Mouse (Mus musculus) adrenal gland, adult 2 months (tissue): Measurements from ENCODE around the gene Olfr301. TPM values are rescaled to one million over a fixed set of nuclear protein-coding genes. Genes with fewer than 3 reads are reported as not detected.

Experiments used
- DNase-seq: peaks from one replicate; pipeline ENCODE4 v3.0.0; 2021
- long read RNA-seq: library from polyadenylated mRNA; stranded (forward); transcript quantifications from one replicate; pipeline ENCODE4 v2.0.0, GENCODE M21; 2021
- polyA plus RNA-seq: library from polyadenylated mRNA; depleted of rRNA; stranded (reverse); fragments of >200 nt; gene quantifications from 2 replicates; pipeline ENCODE4 v1.2.3, GENCODE M21; 2012; rRNA removed
- total RNA-seq, 2 experiments: library from RNA; stranded (reverse); gene quantifications; 2 replicates each; pipeline ENCODE4 v1.2.3; 2021

Gene Olfr301
- total RNA-seq (not detected), polyA plus RNA-seq (not detected in 2 replicates)
- long read RNA-seq, result 0 reads

DNA sequence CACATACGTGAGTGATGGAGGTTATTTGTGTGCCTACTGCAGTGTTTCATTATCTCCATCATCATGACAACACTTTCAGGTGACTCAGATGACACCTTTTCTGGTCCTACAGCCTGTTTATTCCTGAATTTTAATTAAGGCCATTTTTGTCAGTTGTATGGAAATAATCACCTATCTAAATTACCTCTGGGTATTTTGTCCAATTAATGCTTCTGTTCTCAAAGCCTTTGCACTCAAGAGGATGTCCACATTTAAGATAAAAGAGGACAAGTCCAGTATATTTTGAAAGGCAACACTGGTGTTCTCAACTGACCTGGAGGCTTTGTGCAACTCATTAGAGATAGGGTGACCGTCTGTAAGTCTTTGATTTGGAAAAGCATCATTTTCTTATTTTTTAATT is at the start of gene Olfr301:
Olfr301 (plus strand) TSS at position 301 of the 400 bp plus-strand sequence.
- no peak for DNase-seq

DNA sequence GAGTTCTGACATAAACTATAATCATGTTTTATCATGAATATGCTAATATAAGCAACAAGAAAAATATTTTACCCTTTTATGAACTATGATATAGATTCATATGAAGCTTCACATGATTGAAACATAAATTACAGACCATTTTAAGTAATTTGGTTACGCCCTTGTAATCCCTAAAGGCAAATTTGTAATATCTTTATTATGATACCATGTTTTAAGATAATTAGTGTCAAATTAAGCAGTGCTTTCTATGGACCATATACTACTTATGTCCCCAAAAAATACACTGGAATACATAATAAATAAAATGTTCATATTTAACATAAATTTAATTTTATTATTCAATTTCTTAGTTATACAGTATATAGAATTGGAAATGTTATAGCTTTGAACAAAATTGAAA is 36.8 kb upstream of the Olfr301 start, which contains the start of gene Olfr305:
Olfr305 (minus strand) TSS at position 101 of the 400 bp plus-strand sequence.
- DNase-seq, result no peak

DNA sequence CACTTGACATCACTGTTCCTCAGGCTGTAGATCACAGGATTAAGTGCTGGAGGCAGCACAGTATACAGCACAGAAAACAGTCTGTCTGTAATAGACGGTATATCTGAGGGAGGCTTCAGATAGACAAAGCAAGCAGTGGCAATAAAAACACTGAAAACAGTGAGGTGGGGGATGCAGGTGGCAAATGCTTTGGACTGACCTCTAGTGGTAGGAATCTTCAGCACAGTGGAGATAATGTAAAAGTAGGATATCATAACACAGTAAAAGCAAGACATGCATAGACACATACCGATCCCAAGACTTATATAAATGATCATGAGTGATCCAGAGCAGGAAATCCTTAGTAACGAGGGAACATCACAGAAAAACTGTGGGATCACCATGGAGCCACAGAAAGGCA is 17.9 kb upstream of the Olfr301 start:
- no peak for DNase-seq

DNA sequence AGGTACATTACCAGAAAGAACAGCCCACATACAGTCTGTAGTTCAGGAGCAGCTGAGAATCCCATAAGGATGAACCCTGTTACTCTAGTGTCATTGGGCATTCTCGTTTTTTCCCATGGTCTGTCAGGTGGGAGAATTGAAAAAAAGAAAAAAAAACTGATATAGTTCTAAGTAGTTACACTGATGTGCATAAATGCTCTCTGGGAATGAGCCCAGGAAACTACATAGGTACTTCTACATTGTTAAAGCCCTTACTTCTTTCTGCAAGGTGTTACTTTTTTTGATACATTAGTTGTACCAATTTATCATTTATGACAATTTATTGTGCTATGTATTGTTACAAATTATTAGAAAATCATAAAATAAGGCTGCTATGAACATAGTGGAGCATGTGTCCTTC is 17.1 kb upstream of the Olfr301 start, which contains the start of gene Olfr304:
Olfr304 (minus strand) TSS at position 101 of the 400 bp plus-strand sequence.
- no peak for DNase-seq

GRCm38 (mm10) chr7:86397689-86398088 is 6.0 kb upstream of the Olfr301 start, which contains the start of gene Olfr303:
TSS of gene Olfr303 (minus strand) at chr7:86397789.
- DNase-seq, result no peak

DNA sequence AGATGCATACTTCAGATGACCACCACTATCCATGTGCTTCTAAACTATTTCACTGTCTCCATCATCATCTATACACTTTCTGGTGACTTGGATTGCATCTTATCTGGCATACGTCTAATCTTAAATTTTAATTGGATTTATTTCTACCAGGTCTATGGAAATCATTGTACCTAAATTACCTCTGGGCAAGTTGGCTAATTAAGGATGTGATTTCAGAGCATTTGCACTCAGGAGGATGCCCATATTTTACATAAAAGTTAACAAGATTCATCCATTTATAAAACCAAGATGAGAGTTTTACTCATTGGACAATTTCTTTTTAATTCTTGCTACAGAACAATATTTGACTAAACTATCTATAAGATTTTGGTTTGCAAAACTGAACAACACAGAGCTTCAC is 56.0 kb downstream of the Olfr301 start, which contains the start of gene Olfr299:
Olfr299 (plus strand) TSS at position 301 of the 400 bp plus-strand sequence.
- no peak for DNase-seq

Other genes with a start within 250 kb of the Olfr301 start
- gene Vmn2r75, start 232.1 kb upstream of the Olfr301 start, total RNA-seq, result not detected
- not detected in 2 replicates for gene Vmn2r75, start 232.1 kb upstream of the Olfr301 start, polyA plus RNA-seq
- gene Vmn2r76, start 157.5 kb upstream of the Olfr301 start, total RNA-seq, result not detected
- not detected in 2 replicates for gene Vmn2r76, start 157.5 kb upstream of the Olfr301 start, polyA plus RNA-seq
- gene Olfr310, start 126.7 kb upstream of the Olfr301 start, total RNA-seq, result not detected
- not detected in 2 replicates for gene Olfr310, start 126.7 kb upstream of the Olfr301 start, polyA plus RNA-seq
- not detected for gene Olfr309, start 90.1 kb upstream of the Olfr301 start, total RNA-seq
- not detected in 2 replicates for gene Olfr309, start 90.1 kb upstream of the Olfr301 start, polyA plus RNA-seq
- not detected for gene Olfr308, start 78.2 kb upstream of the Olfr301 start, total RNA-seq
- gene Olfr308, start 78.2 kb upstream of the Olfr301 start, polyA plus RNA-seq, result not detected in 2 replicates
- not detected for gene Olfr307, start 66.3 kb upstream of the Olfr301 start, total RNA-seq
- not detected in 2 replicates for gene Olfr307, start 66.3 kb upstream of the Olfr301 start, polyA plus RNA-seq
- gene Olfr305, start 36.9 kb upstream of the Olfr301 start, total RNA-seq, result not detected
- not detected in 2 replicates for gene Olfr305, start 36.9 kb upstream of the Olfr301 start, polyA plus RNA-seq
- gene Olfr304, start 17.2 kb upstream of the Olfr301 start, total RNA-seq, result not detected
- not detected in 2 replicates for gene Olfr304, start 17.2 kb upstream of the Olfr301 start, polyA plus RNA-seq
- not detected for gene Olfr303, start 6.1 kb upstream of the Olfr301 start, total RNA-seq
- not detected in 2 replicates for gene Olfr303, start 6.1 kb upstream of the Olfr301 start, polyA plus RNA-seq
- gene Olfr299, start 56.1 kb downstream of the Olfr301 start, total RNA-seq, result not detected
- not detected in 2 replicates for gene Olfr299, start 56.1 kb downstream of the Olfr301 start, polyA plus RNA-seq
- not detected for gene Olfr298, start 88.6 kb downstream of the Olfr301 start, total RNA-seq
- gene Olfr298, start 88.6 kb downstream of the Olfr301 start, polyA plus RNA-seq, result not detected in 2 replicates
- gene Olfr297, start 116.1 kb downstream of the Olfr301 start, total RNA-seq, result not detected
- gene Olfr297, start 116.1 kb downstream of the Olfr301 start, polyA plus RNA-seq, result not detected in 2 replicates
- gene Olfr295, start 180.0 kb downstream of the Olfr301 start, total RNA-seq, result not detected
- not detected in 2 replicates for gene Olfr295, start 180.0 kb downstream of the Olfr301 start, polyA plus RNA-seq
- gene Olfr294, start 212.8 kb downstream of the Olfr301 start, total RNA-seq, result not detected
- gene Olfr294, start 212.8 kb downstream of the Olfr301 start, polyA plus RNA-seq, result not detected in 2 replicates
- gene Olfr293, start 245.2 kb downstream of the Olfr301 start, total RNA-seq, result not detected
- not detected in 2 replicates for gene Olfr293, start 245.2 kb downstream of the Olfr301 start, polyA plus RNA-seq